Mouse (Mus musculus) monocyte, adult 2 months (primary cell): Measurements from ENCODE around the gene Dbndd2.

Source experiments
- DNase-seq, 2 experiments: peaks; one replicate each; pipeline ENCODE4 v3.0.0; 2022; ENCODE audit warnings: low spot score in 2 of 2, low read depth in 1 of 2

The Dbndd2 gene

DNA sequence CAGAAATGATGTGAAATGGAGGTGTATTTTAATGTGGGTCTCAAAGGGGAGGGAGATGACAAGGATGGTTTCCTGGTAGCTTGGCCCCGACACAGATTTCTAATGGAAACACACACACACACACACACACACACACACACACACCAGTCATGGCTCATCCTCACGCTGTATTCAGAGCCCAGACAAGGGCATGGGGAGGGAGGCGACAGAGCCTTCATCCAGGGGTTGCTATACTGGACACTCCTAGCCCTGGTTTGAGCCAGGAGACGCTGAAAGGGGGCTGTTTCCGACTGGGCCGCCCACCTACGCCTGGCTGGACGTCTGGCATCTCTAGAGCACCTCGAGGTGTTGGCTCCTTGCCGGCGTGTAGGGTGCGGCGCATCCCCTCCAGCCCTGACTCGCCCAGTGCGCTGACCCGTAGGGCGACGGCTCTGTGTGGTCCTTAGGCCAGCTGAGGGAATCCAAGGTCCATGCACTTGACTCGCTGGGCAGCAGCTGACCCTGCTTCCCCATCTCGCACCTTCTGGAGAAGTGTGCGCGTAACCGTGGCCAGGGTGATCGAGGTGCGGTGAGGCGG, at the start of gene Dbndd2:
TSS of gene Dbndd2 (plus strand) at position 426 of the 577 bp plus-strand sequence.
- DNase-seq: no peak

DNA sequence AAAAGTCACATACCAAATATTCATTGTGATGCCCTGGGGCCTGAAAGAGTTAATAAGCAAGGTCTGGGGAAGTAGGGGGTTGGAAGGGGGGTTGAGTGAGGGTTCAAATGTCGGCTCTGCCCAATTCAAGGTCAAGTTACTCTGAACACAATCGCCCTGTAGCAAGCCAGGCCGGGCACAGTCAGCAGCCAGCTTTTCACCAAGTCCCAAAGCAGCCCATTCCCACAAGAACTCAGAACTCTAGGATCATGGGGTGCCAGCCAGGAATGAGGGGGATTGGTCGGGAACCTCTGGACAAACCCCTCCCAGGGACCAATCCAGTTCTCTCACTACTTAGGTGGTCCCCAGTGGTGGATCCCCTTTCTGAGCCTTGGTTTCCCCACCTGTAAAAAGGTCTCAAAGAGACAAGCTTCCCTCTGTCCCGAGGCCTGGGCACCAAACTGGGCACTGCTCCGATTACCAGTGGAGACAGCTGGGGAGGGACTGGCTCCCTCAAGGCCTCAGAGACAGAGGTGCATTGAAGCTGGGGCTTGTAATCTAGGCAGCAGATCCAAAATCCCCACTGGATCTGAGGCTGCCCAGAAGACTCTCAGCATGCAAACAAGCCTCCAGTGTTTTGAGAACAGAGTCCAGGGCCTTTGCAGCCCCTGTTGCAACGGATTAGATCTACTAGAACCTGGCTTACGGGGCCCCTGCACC, 49.5 kb upstream of the Dbndd2 start:
- DNase-seq: no peak

DNA sequence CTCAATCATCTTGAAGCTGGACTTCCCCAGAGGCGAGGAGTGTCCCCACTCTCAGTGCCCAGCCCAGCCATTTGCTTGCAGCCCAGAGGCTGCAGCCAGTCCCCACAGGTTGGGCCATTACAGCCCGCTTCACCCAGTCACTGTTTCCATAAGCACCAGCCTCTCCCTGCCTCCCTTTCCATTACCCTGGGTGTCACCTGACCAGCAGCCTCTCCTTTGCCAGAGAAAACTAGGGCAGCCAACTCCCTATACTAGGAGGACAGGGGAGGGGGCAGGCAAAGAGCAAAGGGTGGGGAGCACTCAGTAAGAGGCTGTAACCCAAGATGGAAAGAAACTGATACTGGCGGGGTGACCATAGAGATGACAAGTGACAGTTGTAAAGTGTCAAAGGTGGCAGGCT, 48.9 kb upstream of the Dbndd2 start:
- no peak for DNase-seq

DNA sequence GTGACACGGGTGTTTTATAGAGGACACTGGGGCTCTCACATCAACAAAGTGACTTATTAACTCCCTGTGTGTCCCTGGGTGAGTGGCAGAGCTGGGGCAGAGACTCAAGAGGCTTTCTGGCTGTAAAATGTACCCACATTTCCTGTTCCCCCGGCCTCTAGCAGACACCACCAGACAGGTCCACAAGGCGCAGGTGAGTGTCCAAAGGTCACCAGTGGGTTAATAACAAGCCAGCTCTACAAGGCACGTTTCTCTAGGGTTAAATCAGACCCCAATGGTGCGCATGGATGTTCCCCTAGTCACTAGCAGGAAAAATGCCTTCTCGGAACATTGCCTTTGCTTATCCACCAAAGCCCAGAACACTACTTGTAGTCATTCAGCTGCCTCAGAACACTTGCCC, 48.2 kb upstream of the Dbndd2 start:
- DNase-seq: no peak

DNA sequence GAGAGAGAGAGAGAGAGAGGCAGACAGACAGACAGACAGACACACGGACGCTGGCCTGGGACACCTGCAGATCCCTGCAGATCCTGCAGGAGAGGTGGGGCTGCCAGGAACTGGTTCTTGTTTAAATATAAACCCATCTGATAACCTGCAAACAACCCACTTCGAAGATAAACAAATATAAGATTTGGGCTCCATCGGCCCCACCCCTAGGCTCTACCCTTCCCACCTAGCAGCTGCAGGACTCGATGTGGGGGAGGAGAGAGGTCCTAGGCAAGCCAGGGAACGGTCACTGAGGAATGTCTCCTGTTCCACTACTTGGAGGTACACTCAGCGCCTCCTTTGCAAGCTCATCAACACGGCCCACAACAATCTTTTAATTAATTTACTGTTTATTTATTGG, 47.6 kb upstream of the Dbndd2 start:
- no peak for DNase-seq

DNA sequence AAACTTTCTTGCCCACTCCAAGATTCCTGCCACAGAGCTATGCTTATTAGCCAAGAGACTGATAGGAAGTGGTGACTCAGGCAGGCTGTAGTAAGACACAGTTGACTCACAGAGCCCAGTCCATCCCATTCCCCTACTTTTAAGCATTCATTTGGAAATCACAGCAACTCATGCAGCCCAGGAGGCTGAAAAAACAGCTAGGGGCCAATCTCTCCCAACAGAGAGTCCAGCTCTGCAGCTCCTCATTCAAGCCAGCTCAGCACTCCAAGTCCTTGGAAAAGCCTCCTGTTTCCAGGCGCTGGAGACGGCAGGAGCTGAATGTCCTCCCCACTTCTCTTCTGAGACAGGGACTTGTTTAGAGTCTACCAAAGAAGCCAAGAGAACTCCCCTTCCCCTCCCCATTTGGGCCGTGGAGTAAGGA, 46.9 kb upstream of the Dbndd2 start:
- no peak for DNase-seq

DNA sequence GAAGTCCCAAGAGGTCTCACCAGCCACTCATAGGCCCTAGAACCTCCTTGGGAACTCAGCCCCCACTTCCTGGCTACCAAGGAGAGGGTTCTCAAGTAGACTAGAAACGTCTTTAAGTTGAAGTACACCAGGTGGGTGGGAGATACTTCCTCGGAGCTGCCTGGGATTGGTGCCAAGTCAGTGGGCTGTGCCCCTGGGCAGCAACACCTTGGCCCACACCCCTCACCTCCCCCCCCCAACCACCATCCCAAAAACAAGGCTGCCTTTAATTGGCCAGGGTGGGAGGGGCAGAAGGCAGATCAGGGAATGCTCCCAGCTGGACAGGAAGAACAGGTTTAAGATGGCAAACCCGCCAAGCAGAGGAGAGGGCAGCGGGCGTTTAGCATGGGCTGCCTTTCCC, 45.6 kb upstream of the Dbndd2 start:
- no peak for DNase-seq

DNA sequence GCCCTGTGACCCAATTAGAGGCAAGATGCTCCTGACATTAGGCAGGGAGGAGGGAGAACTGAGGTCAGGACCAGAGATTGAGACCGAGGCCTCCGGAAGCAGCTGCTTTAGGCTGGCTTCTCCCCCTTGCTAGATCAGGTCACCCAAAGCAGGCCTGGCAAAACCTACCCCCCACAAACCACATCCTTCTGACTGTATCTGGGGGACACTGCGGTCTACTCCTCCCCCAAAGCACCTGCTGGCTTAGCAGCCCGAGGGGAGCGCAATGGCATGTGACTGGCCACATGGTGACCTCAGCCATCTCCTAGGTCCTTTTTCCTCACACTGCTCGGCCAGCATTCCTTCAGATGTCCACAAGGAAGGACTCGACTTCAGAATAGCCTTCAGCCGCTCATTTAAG, 44.8 kb upstream of the Dbndd2 start:
- peak in 1 of 2 experiments; percentile 17 for DNase-seq

DNA sequence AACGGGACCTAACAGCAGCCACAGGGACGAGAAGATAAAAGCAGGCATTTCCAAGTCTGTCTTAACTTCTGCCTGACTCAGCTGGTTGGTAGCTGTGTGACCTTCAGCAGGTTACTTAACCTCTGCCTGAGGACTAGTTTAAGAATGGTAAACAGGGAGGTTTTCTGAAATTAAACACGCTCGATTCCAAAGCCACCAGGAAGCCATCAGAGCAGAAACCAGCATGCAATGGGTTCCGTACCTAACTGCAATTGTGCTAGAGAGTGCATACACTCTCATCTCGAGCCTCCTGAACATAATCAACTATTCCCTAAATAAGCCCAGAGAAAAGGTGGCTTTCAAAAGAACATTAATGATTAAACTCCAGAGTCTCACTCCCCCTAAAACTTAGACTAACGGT, 44.2 kb upstream of the Dbndd2 start:
- no peak for DNase-seq

DNA sequence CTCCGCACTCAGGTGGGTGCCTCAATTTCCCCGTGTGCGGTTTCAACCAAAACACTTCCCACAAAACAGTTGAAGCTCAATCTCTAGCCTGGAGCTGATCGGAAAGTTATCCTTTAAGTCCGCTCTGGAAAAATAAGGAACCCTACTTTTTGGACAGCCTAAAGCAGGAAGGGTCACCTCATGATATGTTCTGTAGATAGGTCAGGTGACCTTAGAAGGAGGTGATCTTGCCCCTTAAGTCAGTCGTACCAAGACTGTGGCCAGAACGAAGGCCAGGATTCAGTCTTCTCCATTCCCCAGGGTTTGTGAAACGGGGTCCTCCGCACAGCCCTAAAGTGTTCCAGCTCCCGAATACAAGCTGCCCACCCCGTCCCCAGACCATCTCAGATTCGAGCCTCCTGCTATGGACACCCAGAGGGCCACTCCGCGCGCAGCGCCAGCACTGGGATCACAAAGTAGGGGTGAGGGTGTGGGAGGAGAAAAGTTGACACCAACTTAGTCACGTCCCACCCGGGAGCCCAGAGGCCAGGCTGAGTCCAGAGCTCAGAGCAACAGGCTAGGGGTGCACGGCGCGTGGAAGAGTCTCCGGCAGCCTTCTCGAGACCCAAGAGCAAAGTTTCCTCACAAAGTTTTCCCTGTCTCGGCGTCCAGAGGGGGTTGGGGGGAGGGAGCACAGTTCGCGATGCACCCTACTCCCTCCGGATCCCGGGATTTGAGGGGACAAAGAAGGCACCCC, 43.4 kb upstream of the Dbndd2 start:
- no peak for DNase-seq

DNA sequence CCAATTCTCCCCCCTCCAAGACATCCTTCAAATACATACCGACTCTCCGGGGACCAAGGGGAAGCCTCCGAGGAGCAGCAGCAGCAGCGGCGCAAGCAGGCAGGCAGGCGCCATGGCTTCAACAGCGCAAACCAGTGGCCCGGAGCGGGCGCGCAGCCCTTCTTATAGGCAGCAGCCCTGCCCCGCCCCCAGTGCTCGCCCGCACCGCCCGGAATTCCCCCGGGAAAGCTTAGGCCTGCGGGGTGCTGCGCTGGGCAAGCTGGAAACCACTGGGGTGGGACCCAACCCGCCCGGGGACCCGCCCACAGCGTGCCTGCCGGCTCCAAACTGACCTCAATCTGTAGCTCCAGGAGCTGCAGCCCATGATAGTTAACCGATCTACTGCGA, 42.9 kb upstream of the Dbndd2 start:
- DNase-seq: peak in 1 of 2 experiments; percentile 33

DNA sequence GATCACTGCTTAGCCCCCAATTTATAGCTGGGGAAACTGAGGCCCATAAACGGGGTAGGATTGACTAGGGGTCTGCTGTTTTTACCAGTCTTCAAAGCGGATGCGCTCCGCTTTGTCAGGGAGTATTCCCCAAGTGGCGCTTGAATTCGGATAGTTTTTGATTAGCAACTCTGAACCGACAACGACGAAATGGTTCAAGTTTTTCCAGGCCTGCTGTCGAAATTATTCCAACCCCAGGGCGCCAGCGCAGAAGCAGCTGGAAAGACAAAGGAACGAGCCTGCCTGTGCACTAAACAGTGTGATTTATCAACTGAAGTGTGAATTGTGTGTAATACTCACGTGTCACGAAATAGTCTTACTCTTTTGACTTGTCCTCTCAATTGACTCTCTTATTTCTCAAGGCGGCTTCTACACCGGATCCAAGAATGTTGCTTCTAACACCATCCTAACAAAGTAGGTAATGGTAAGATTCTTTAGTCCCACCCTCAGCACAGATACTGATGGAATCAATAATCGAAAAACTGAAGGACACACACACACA, 42.4 kb upstream of the Dbndd2 start, which contains the start of gene Sdc4:
TSS of gene Sdc4 (minus strand) at position 428 of the 541 bp plus-strand sequence.
- DNase-seq: no peak

DNA sequence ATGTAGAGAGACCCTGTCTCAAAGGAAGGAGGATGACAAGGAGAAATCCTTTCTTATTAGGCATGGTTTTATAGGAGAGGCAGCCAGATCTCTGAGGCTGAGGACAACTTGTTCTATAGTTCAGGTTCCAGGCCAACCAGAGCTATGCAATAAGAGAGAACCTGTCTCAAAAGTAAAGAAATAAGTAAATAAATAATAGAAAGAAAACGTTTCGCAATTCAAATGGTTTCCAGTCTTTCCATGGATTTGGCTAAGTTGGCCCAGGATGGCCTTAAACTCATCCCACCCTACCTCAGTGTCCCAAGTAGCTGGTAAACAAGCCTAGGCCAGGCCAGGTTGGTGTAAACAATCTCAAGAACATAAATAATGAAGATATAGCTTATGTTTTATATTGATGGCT, 41.2 kb upstream of the Dbndd2 start:
- DNase-seq: no peak

DNA sequence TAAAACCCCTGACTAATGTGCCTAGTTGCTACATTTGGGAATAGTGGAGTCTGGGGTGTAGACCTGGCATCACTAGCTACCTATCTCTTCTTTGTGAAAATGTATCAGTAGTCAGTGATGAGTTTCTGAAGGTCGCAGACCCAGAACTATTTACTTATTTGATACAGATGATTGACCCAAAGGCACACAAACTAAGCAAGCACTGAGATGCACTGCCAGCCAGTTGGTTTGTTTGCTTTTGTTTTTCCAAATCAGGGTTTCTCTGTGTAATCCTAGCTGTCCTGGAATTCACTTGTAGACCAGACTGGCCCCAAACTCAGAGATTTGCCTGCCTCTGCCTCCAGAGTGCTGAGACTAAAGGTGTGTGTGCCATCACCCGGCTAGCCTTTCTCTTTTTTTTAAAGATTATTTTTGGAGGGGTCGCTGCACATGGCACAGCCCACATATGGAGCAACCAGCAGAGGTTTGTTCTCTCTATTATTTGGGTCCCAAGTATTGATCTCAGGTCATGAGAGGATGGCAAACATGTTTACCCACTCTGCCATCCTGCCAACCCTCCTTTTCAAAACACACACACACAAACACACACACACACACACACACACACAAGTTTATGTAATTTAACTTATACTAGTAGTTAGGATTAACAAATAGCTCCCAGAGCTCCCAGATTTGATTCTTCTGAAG, 40.4 kb upstream of the Dbndd2 start:
- DNase-seq: no peak

DNA sequence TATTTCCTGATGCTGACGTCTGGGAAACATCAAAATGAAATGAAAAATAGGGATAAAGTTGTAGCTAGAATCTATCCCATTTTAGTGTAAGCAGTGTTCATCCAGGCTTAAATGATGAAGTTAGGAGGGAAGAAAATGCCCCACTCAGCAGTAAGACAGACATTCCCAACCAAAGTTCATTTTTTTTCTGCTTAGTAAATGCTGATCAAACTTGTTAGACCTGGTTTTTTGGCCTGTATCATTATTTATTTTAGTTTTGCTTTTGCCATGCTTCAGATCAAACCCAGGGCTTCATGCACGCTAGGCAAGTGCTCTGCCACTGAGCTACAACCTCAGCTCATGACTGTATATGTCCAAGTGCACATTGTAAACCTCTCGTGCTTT, 39.8 kb upstream of the Dbndd2 start:
- DNase-seq: no peak

DNA sequence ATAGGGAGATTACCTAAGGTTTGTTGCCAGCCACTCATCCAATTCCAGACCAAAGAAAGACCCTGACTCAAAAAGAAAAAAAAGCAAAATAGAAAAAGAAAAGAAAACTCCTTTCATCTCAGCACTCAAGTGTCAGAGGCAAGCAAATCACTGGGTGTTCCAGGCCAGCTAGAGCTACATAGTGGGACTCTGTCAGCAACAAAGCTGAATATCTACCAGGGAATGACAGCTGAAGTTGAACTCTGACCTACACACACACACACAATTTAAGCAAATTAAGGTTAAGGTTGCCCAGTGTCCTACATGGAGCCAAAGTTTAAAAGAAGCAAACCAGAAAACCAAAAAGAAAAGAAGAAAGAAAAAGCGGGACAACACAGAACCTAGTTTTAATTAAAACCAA, 37.8 kb upstream of the Dbndd2 start:
- no peak for DNase-seq

DNA sequence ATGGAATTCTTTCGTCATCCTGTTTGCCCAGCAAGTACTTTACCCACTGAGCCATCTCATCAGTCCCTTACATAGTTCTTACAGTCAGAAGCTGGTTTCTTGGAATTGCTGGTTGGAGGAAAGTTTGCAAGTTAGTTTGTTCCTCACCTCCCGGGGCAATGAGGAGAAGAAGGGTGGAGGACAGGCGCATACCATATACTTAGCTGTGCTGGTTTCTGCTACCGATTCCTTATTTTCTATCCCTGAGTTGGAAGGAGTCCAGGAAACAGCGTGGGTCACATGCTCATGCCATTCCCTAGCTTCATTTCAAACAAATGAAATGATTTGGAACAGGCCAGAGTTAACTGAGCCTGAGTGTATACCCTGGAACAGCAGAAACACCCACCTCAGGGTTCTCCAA, 37.0 kb upstream of the Dbndd2 start:
- no peak for DNase-seq

DNA sequence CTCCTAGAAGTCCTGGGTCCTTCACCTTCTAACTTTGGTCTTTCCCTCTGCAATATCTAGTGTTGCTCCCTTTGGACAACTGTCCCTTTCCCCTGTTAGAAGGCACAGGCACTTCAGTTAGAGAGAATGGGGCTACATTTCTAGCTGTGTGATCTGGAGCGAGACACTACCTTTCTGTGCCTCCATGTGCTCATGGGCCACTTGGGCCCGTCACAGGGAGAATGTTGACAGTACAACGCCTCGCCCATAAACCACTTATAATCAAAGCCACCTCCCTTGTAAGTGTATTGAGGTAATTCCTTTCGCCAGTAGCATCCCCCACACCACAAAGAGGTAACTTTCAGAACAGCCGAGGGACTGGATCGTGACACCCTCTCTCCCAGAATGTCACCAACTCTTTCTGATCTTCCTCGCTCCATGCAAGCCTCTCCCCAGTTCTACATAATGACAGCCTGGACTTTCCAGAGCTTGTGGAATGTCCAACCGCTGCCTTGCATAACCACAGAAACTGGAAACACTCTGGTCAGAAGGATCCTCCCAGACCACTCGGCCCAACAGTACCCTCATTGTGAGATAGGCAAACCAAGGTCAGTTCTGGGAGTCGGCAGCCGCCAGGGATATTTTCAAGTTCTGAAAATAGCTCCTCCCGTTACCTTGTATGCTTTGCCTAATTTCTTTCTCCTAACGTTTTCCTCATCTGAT, 36.4 kb upstream of the Dbndd2 start:
- no peak for DNase-seq

DNA sequence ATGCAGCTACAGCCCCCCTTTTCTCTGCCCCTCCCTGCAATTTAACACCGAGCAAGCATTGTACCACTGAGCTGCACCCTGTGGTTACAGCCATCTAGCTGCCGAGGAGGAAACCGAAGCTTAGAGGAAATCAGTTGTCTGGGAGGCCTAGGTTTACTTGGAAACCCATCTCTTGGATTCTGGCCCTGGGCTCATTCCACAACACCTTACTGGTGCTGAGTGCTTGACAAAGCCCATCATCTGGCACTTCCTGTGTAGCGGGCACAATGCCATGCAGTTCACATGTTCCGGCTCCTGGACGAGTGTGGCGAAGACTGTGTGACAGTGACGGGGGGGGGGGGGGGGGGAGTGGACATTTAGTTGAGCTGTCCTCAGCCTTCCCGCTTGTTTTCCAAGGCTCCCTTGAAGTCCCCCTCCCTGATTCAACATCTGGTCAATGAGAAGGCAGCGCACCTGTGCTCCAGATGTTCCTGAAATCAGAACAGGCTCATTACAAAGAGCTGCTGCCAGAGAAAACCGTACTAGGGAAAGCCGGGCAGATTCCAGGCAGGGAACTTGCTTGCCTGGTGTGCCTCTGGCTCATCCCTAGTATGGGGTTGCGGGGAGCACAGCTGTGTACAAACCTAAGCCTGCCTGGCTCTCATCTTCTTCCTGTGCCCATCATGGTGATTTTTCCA, 33.8 kb upstream of the Dbndd2 start:
- no peak for DNase-seq

DNA sequence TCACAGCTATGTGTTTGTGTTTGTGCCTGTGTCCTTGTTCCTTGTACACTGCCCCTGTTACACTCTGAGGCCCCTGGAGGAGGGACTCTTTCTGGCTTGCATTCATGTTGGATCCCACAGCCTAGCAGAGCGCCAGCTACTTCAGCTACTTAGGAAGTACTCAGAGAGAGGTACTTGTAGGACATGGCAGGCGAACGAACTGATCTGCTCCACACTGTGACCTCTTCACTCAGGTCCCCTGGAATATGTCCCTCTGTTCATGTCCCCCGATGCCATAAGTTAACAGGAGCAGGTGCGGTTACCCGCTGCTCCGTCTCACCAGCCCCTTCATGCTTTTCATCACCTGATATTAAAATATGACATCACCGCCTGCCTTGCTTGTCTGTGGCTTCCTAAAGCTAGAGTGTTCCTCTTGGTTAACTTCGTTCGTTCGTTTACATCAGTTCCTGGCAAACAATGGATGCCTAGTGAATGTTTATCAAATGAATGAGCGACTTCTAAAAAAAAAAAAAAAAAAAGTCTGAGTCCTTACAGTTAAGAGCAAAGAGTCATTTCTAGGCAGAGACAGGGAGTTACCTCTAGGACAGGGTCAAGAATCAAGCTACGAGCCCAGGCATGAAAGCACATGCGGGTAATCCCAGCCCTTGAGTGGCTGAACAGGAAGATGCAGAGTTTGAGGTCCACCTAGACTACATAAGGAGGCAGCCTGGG, 32.7 kb upstream of the Dbndd2 start:
- DNase-seq: no peak
